Mouse (Mus musculus) spleen, postnatal 36 days (tissue): ENCODE results near the gene Cacna2d3.

Experiments used
- DNase-seq, 2 experiments: peaks; one replicate each; pipeline ENCODE4 v3.0.0; 2022; ENCODE audit warnings: low spot score in 2 of 2, mixed read lengths in 1 of 2

Gene Cacna2d3

DNA sequence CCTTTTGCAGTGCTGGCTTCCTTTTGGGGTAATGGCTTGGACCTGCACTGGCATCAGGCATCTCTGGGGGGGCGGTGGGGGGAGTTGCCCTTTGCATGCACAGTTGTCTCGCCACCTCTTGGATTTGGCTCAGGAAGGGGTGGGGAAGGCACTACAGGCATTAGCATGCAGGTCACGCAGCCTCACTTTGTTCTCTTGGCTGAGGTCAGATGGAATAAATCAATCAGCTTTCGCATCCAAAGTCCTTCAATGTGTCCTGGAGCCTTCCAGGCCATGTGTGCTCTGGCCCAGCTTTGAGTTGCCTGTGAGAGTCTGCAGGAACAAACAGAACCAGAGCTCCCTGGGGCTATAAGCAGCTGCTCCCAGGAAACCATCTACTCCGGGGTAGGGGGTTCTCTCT lies 705.8 kb downstream of the Cacna2d3 start:
- no peak for DNase-seq

DNA sequence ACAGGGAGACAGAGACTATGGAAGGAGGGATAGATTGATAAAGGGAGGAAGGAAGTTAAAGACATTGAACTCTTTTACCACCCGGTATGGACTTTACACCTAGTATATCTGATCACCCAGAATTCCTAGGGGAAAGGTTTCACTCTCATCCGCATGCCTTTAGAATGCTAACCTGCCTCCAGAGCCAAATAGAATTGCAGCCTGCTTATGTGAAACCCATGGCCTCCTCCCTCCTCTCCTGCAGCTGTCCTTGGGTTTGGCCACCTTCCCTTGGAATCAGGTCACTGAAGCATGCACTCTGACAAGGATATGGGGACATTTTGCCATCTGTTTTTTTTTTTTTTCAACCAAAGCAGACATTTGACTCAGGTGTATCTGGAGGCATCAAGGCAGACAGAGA lies 707.0 kb downstream of the Cacna2d3 start:
- DNase-seq, result no peak

DNA sequence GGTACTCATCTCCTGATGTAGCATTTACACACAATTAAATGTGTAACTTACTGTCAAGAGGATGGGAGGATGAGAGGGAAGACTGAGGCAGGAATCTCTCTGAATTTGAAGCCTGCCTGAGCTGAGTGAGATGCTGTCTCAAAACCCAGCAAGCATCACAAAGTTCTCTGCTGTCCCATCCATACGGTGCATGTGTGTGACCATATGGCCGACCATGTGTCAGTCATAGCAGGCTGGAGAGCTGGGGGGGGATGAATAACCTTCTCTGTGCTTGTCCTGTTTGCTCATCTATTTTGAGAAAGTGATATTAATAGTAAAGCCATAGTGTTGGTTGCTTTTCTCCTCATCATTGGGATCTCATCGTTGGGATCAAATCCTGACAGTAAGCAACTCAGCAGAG lies 708.5 kb downstream of the Cacna2d3 start:
- DNase-seq, result no peak

DNA sequence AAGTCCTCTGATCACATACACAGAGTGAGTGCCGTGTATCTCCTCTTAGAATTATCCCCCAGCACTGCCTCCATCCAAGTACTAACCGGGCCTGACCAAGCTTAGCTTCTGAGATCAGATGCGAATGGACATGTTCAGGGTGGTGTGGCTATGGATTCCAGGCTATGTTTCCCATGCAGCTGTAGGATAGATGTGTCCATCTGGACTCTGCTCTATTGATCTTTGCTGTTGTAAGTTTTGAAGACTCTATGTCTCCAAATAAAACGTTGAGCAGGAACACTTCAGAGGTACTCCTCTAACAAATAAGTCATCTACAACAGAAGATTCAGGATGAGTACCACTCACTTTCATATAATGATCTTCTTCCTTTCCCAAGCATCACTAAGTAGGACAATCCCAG lies 712.0 kb downstream of the Cacna2d3 start:
- DNase-seq, result no peak

DNA sequence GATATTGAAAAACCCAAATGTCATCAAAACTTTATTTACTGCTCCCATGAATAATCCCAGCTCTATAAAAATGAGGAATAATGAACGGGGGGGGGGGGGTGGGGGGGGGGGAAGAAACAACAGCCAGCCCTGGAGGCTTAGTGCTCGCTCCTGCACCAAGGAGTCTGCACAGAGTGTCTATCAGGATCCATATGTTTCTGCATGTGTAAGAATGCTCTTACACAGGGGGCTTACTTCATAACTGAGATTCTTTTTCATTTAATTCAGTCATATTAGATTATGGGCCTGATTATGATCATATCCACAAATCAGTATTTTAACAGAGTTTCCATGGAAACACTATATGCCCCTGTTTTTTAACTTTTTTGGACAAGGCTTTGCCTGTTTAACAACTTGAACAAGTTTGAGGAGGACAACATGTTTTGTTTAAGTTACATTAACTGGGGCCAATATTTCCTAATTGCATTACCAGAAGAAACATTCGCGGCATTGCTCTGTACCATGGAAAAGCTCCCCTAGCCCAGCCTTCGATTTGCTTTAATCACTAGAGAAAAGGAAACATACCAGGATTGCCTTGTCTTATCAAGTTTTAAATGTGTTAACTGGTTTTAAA lies 716.3 kb downstream of the Cacna2d3 start:
- no peak for DNase-seq

DNA sequence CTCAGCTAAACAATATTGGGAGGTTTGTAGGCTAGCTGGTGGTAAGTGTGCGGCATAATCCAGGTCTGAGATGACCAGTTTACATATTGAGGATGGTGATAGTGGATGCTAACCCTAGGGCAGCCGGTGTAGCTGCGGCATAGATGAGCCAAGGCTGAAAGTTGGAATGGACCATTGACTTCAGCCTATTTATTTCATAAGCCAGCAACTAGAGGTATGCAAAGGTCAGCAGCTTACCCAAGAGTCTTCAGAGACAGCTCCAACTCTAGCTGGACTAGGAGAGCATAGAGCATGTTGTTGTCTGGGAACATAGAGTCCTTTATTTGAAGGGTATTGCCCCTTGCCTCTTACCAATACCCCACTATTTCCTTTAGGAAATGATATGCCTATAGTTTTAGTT lies 725.1 kb downstream of the Cacna2d3 start:
- DNase-seq, result no peak

DNA sequence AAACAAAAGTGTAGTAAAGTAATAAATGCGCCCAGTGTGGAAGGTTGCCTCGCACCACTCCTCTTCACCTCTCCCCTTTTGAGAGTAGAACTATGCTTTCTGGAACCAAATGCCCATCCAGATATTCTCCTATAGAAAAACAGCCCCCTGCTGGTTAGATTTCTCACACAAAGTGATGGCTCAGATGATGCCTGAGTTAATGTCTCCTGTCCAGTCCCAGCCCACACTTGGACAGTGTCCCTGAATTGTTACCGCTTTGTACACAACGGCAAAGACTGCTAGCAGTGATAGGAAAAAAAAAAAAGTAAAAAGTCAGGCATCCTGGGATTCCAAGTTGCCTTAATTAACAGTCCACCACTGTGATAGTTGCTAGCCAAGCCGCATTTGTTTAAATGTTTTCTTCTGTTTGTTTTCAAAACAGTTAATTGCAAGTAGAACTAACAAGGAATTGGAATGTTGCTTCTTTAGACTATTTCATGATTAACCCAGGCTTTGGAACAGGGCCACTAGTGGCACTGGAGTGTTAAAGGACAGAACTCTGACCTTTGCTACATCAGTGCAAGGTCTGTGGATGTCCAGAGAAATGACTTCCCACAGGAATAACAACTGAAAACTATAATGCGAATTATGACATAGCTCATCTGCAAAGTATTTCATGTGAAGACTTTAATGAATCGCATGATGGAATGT lies 733.3 kb downstream of the Cacna2d3 start:
- DNase-seq, result no peak

DNA sequence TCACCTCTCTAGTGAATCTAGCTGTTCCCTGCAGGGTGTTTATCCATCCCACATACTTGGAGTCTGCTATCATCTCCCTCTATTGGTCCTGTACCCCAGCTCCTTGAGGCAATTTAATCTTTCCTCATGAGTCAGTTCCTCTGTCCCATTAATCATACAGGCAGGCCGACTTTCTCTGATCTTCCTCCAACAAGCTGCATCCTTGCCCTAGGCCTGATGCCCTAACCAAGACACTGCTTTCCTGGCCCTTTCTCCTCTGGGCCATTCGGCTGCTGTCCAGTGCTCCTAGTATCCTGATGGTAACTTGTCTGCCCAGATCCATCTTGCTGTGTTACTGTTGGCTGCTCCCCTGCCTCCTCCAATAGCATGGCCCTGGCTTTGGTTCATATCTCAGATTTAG lies 737.4 kb downstream of the Cacna2d3 start:
- DNase-seq, result no peak

DNA sequence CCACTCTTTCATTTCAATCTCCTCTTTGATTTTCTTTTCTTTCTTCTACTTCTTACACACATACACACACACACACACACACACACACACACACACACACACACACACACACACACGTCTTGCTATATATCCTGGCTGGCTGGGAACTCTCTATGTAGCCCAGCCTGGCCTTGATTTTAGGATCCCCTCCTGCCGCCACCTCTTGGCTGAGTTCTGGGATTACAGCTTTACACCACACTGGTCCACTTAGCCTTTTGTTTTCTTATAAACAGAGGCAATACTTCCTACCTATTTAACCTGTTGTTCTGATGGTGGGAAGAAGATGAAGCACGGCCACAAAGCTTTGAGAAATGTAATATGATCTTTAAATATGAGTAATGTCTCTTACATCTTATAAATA lies 741.2 kb downstream of the Cacna2d3 start:
- no peak for DNase-seq

DNA sequence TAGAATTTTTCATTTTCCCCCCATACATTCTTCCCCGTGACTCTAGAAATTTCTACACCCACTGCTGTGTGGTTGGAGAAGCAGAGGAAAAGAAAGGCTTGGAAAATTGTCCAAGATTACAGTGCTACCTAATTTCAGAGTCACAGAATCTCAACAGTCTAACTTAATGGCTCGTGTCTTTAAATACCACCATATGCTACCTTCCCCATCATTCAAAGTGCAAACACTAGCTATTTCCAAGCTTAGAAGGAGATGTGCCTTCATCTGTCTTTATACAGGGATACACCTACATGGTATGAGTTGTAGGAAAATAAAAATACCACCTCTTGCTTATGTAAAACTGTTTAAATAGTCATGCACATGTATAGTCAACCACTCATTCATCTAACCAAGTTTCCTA lies 742.4 kb downstream of the Cacna2d3 start:
- DNase-seq, result no peak

DNA sequence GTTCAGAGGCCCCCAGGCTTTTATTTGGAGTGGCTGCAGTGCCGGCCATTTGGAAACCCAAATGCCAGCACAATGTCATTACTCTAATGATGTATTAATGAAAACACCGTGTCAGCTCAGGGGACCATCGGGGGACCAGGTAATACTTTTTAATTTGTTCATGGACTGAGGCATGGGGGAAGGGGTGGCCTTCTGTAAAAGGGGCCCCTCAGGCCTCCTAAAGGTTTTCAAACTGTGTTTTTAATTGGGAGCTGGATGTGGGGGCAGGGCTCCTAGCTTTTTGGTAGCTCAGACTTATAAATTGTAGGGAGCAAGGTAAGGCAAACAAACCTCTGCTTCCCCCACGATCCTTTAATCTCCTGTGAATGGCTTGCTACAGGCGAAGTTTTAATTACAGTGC lies 749.0 kb downstream of the Cacna2d3 start:
- DNase-seq, result no peak

DNA sequence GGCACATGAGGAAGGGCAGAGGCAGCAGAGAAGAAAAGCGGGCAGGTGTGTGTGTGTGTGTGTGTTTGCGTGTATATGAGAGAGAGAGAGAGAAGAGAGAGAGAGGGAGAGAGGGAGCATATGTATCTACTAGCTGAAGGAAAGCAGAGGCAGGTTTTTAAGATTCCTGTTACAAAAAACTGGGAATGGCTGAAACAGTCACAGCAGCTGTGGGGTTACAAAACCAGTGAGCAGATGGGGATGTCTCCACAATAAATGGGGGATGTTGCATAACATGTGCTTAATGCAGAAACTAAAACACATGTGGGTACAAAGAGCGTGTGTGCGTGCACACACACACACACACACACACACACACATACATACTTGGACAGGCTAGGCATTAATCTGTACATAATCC lies 752.4 kb downstream of the Cacna2d3 start:
- DNase-seq, result no peak

DNA sequence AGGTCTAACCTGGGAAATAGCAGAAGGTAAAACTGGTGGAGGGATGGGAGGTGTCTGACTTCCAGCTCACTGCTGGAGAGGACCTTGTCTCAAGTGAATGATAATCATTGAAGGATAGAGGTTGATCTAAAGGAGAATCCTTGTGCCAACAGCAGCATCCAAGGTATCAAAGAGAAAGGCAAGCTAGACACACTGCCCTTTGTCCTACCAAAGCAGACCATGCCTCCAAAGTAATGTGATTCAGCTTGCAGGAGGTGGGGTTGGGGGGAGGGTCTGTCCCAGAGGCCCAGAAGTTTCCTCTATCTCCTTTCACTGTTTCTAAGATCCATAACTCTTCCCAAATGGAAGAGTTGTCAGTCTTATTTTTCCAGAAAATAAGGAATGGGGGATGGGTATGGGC lies 754.8 kb downstream of the Cacna2d3 start:
- no peak for DNase-seq

DNA sequence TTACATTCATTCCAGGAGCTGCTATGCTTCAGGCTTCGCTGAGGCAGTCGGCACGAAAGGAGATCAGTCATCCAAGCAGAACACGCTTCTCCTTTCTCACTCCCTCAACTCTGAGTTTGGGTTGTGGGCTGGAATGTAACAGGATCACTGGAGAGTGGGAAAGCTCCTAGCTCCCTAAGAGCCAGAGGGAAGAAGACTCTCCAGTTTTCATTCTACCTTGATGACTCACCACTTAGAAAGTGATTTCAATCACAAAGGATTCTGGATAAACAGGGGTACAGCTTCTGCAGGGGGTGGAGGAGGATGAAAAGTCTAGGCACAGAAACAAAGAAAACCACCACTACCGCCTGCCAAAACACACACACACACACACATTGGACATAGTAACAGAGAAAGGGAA lies 760.3 kb downstream of the Cacna2d3 start:
- DNase-seq, result no peak

DNA sequence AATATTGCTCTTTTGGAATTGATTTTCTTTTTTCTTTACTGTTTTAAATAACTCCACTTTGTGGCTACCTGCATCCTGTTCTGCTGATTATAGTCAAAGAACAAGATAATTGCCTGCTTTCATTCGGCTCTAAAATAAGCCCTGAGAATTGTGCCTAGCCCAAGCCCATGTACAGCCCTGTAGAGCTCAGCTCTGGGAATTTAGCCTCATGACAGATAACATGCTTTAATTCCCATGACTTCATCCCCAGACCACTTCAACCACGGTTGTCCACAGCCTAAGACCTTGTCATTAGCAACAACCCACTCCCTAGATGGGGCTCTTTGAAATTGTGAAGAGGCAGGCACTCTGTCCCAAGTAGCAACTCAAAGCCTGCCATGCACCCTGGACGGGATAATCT lies 762.6 kb downstream of the Cacna2d3 start:
- no peak for DNase-seq

DNA sequence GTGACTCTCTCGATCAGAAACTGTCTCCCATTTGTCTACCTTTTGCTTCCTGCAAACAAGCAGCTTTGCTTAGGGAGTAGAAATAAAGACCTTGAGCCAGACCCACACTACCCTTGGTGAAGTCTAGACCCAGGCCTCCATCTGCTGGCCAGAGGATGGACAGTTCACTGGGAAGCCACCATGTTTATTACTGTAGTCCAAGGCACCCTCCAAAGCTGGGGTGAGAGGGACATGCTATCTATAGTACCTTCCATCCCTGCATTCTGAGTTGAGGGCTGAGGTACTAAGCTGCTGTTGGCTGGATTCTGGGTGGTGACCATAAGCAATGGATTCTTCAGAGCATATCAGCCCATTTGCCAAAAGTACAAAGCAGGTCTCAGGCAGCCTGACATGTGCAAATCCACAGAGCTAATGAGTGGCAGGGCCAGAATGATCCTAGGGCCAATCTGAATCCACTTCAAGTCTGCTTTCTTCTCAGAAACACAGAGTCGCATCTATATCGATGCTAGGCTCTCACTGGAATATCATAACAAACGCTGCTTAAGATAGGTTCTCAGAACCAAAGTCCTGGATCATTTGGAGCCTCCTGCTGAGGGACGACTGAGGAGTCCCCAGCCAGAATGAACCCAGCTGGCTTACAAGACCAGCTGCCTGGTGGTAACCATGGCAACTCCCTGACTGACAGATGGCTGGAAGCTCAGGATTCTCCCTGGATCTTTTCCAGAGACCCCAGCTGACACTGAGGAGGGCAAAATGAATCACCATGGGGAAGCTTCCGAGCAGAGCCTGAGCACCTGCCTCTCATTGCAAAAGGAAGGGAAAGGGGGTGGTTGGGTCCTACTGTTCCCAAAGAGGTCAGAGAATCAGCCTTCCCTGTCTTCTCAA lies 763.3 kb downstream of the Cacna2d3 start:
- DNase-seq, result no peak

DNA sequence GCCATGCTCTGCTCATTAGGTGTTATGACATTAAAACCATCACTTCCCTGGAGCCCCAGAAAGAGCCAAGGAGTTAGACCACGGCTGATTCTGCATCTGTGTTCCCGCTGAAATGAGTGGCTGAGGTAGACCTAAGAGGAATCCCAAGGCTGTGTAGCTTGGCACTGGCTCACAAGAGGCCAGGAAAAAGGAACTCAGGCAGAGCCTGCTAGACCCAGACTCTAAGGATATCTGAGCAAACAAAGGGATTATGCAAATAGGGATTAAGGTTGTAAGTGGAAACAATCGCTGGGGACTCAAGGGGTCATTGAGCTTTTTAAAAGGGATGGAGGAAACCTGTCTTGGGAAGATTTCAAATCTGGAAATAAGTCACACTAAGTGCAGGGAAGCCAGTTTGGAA lies 766.5 kb downstream of the Cacna2d3 start:
- DNase-seq, result no peak

DNA sequence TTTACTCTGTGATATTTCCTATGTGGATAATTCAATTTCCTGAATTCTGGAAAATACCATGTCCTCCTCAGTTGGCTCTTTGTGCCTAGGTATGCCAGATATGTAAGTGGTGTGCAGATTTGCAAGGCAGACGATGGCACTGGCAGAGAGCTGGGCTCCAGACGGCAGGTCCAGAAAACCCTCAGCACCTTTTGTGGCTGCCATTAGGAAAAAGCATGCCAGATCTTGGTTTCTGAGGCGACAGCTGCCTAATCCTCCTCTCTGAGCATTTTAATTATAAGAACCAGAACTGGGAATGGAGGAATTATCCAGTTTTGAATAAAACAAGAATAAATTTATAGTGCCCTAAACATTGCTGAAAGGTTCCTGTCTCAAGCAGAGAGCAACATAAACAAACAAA lies 767.1 kb downstream of the Cacna2d3 start:
- no peak for DNase-seq

DNA sequence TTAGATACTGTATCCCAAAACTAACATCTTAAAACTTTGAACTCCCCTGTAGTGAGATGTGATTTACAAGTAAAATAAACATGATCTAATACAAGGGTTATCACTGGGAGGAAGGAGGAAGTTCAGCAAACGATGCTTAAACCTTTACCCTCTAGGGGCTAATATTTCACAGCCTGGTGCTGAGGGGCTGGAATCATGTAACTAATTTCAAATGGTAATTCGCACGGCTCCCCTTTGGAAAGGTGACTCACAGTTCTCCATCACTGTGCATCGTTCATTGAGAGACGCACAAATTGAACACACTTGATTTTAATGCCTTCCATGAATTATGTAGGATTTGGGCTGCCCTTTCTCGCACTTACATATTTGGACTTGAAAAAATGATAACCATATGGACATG lies 767.6 kb downstream of the Cacna2d3 start:
- DNase-seq, result no peak

DNA sequence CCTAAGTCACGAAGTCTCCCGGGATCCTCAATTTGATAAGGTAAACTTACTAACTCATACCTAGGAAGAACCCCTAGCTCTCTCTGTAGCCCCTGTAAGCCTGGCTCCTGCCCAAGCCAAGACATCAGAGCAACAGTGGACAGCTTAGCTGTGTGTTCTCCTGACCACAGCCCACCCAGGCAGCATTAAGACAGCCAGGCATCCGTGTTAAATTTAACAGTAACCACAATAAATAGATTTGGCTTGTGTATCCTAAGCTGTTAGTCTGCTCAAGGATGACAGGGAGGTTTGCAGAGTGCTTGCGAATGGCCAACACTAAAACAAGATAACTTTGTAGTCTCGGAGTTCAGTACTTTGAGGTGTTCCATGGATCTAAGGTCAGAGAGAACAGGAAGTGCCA lies 768.3 kb downstream of the Cacna2d3 start:
- no peak for DNase-seq

DNA sequence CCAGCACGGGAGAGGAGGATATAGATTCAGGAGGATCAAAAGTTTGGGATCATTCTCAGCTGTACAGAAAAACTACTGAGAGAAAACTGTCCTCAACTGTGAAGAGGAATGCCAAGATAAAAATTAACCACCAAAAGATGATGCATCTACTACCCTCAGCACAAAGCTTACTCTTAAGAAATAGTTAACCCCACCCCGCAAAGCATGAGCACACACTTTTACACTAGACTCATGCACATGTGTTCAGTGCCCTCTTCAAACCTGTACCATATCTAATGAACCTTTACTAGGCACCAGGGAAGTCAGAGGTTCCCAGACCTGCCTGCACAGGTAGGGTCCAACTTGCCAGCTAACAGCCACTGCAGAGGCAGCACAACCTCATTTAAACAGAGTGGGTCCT lies 771.2 kb downstream of the Cacna2d3 start:
- no peak for DNase-seq

DNA sequence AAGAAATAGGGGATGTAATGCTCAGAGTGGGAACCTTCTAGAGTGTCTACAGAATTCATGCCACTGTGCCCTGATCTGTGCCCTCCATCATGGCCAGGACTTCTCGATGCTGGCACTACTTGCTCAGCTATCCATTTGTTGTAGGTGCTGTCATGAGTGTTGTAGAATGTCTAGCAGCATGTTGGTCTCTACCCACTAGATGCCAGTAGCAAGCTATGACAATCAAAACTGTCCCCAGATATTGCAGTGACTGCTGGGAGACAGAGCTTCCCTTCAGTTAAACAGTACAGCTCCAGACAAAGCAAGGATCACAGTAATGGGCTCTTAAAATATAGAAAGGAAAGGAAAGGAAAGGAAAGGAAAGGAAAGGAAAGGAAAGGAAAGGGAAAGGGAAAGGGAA lies 771.9 kb downstream of the Cacna2d3 start:
- DNase-seq, result no peak
